Mouse (Mus musculus) lung, embryonic 14.5 days (tissue): Measurements from ENCODE around the gene Llph. TPM values are rescaled to one million over a fixed set of nuclear protein-coding genes. Genes with fewer than 3 reads are reported as not detected.

Experiments used
- ATAC-seq: fragments of 200-750 bp; cut with Nextera tagmentation; 2 replicates; pipeline ENCODE4 v1.8.0; 2017; ENCODE audit warnings: mild to moderate bottlenecking, moderate TSS enrichment, moderate library complexity; ENCODE audit not compliant: insufficient read depth
- DNase-seq: peaks from one replicate; pipeline ENCODE4 v3.0.0-alpha.2; 2015
- H3K27ac ChIP-seq: fragments of 300-500 bp; sonication (generic); 2 replicates; pipeline ENCODE4 v1.5.1; 2014; ENCODE audit warnings: low read depth, mild to moderate bottlenecking, moderate library complexity
- H3K27me3 ChIP-seq: fragments of 300-500 bp; sonication (generic); 2 replicates; pipeline ENCODE4 v1.6.1; 2014; ENCODE audit warnings: low read length, control low read depth; ENCODE audit not compliant: insufficient read depth
- H3K36me3 ChIP-seq: fragments of 300-500 bp; sonication (generic); 2 replicates; pipeline ENCODE4 v1.6.1; 2014; ENCODE audit warnings: control low read depth; ENCODE audit not compliant: insufficient read depth
- H3K4me1 ChIP-seq: fragments of 300-500 bp; sonication (generic); 2 replicates; pipeline ENCODE4 v1.6.1; 2014; ENCODE audit warnings: antibody characterized with exemption, control low read depth; ENCODE audit not compliant: insufficient read depth
- H3K4me2 ChIP-seq: fragments of 300-500 bp; sonication (generic); 2 replicates; pipeline ENCODE4 v1.6.1; 2014; ENCODE audit warnings: mild to moderate bottlenecking
- H3K4me3 ChIP-seq: fragments of 300-500 bp; sonication (generic); 2 replicates; pipeline ENCODE4 v1.5.1; 2014; ENCODE audit warnings: low read depth, low read length
- H3K9ac ChIP-seq: fragments of 300-500 bp; sonication (generic); 2 replicates; pipeline ENCODE4 v1.6.1; 2014
- H3K9me3 ChIP-seq: fragments of 300-500 bp; sonication (generic); 2 replicates; pipeline ENCODE4 v1.6.1; 2016; ENCODE audit warnings: low read depth, low read length, control low read depth
- CTCF ChIP-seq: IDR thresholded peaks from 2 replicates; pipeline ENCODE4 v1.5.1; 2016; ENCODE audit warnings: antibody characterized with exemption, low read depth
- WGBS: fragments of 180-500 bp; shearing (Covaris S2); extraction: QIAGEN DNeasy Blood & Tissue Kit; methylation state at CpG from one replicate; pipeline ENCODE4 v1.1.7; 2014; 5-methylcytosine and 5-hydroxymethylcytosine counted together
- polyA plus RNA-seq: library from polyadenylated mRNA; unstranded; fragments of >200 nt; fragmentation: Nextera tagmentation; extraction: Ambion mirVana; gene quantifications from 2 replicates; pipeline ENCODE4 v1.2.1, GENCODE M21; 2014

Llph gene
- polyA plus RNA-seq, 1 experiment from 2014 or later = 58.1 TPM

DNA sequence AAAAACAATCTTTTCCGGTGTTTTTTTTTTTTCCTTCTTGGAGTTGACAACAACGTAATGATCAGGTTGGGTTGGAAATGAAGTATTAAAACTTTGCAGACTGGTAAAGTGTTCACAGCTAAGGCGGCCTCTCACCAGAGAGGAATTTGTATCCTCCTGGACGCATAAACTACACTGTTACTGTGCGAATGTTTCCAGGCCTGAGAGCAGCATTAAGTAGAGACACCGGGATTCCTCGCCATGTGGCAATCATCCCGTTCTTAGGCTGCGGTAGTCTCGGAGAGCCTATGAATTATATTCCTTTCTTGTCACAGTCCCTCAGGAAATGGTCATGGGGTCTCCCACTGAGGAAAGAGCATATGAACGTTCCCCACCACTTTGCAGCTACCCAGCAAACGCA is 40.9 kb downstream of the Llph start:
- no peaks in the 10 kb centered on the region for H3K36me3 ChIP-seq
- H3K9ac ChIP-seq = no peak overlapping the region
- WGBS = 51% methylated on average over 12 of the region's 12 CpGs
- no peak overlapping the region for H3K4me3 ChIP-seq
- no peak overlapping the region for H3K27ac ChIP-seq
- no peaks in the 10 kb centered on the region for H3K27me3 ChIP-seq
- DNase-seq = no peak
- TF ChIP-seq CTCF = no peak
- no peak overlapping the region for H3K4me2 ChIP-seq
- no peak for ATAC-seq
- peaks cover 8% of the 10 kb centered on the region for H3K4me1 ChIP-seq
- no peaks in the 10 kb centered on the region for H3K9me3 ChIP-seq

DNA sequence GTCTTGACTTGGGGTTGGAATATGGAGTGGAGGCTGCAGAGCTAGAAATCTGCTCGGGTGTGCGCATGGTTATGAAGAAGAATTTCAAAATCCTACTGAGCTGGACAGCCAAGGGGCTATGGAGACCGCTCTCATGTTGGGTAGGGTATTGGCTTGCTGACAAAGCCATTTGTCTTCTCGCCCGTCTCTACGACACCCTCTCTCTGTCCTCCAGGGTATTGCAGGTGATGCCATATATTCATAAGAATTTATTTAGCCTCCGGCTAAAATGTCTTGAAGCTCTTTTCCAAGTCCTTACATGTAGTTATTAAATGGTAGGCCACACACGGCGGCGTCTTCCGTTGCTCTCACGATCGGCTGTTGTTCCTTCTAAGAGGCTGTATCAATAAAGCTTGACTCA is 43.1 kb downstream of the Llph start:
- Histone ChIP-seq H3K9me3 (no peaks in the 10 kb centered on the region), H3K36me3 (no peaks in the 10 kb centered on the region)
- ATAC-seq = no peak

GRCm38 (mm10) chr10:120270777-120271176 is 43.9 kb downstream of the Llph start:
- Histone ChIP-seq H3K4me1 (peaks cover 10% of the 10 kb centered on the region), H3K9me3 (no peaks in the 10 kb centered on the region), H3K36me3 (no peaks in the 10 kb centered on the region), H3K9ac (no peak overlapping the region), H3K4me3 (no peak overlapping the region), H3K27me3 (no peaks in the 10 kb centered on the region), H3K4me2 (no peak overlapping the region), H3K27ac (no peak overlapping the region)
- ATAC-seq (no peak), DNase-seq (peak; percentile 82)
- peak; percentile 82 for TF ChIP-seq CTCF
- 66% methylated on average over 4 of the region's 4 CpGs for WGBS

More for the DNA sequence above, 43.1 kb downstream of the Llph start:
- DNase-seq = no peak
- TF ChIP-seq CTCF = 0 out of 2 replicates have a peak, but pooled peaks have one; percentile 4
- Histone ChIP-seq H3K4me3 (no peak overlapping the region), H3K27ac (no peak overlapping the region), H3K9ac (no peak overlapping the region), H3K27me3 (no peaks in the 10 kb centered on the region), H3K4me1 (peaks cover 8% of the 10 kb centered on the region), H3K4me2 (no peak overlapping the region)
- WGBS = 93% methylated on average over 13 of the region's 13 CpGs

DNA sequence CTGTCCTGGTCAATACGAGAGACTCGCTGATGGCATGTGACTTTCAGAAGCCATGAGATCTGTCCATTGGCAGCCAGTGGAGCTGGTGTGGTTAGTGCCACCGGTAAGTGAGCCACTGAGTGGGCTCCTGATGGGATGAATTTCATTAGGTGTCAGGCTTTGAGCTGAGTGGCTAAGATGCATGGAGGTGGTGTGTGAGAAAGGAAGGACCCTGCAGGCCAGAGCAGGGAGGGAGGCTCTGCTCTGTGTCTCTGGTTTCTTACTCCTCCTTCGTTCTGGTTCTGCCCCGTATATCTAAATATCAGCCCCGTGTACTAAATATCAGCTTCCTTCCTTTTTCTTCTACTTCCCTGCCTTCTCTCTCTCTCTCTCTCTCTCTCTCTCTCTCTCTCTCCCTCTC is 44.4 kb downstream of the Llph start:
- 51% methylated on average over 6 of the region's 6 CpGs for WGBS
- Histone ChIP-seq H3K4me3 (no peak overlapping the region), H3K36me3 (no peaks in the 10 kb centered on the region), H3K27ac (no peak overlapping the region), H3K9ac (no peak overlapping the region), H3K27me3 (no peaks in the 10 kb centered on the region), H3K4me1 (peaks cover 11% of the 10 kb centered on the region), H3K9me3 (no peaks in the 10 kb centered on the region), H3K4me2 (peak overlapping the region; percentile 69)
- TF ChIP-seq CTCF = no peak
- no peak for DNase-seq
- no peak for ATAC-seq

GRCm38 (mm10) chr10:120271879-120272269 is 45.0 kb downstream of the Llph start:
- ATAC-seq = peak; percentile 63; the same call in 1 of the 2 replicates
- WGBS = 12% methylated on average over 10 of the region's 11 CpGs
- peak overlapping the region; percentile 42 for H3K9ac ChIP-seq

GRCm38 (mm10) chr10:120272270-120272883 is 45.5 kb downstream of the Llph start:
- H3K4me2 ChIP-seq = peak overlapping the region; percentile 69
- no peak for TF ChIP-seq CTCF
- ATAC-seq (peak; percentile 64), DNase-seq (peak; percentile 75)
- H3K36me3 ChIP-seq = no peaks in the 10 kb centered on the region
- peaks cover 11% of the 10 kb centered on the region for H3K4me1 ChIP-seq
- H3K4me3 ChIP-seq = peak overlapping the region; percentile 27
- 3% methylated on average over 19 of the region's 19 CpGs for WGBS
- H3K9ac ChIP-seq = peak overlapping the region; percentile 42
- H3K27ac ChIP-seq = peak overlapping the region; percentile 50; the same call in 1 of the 2 replicates
- H3K9me3 ChIP-seq = no peaks in the 10 kb centered on the region
- H3K27me3 ChIP-seq = no peaks in the 10 kb centered on the region

More at GRCm38 (mm10) chr10:120271879-120272269, 45.0 kb downstream of the Llph start:
- peak; percentile 16 for DNase-seq
- peaks cover 11% of the 10 kb centered on the region for H3K4me1 ChIP-seq
- H3K4me3 ChIP-seq = peak overlapping the region; percentile 27
- TF ChIP-seq CTCF = no peak
- no peaks in the 10 kb centered on the region for H3K9me3 ChIP-seq
- peak overlapping the region; percentile 69 for H3K4me2 ChIP-seq
- H3K27me3 ChIP-seq = no peaks in the 10 kb centered on the region
- no peak overlapping the region for H3K27ac ChIP-seq
- H3K36me3 ChIP-seq = no peaks in the 10 kb centered on the region

GRCm38 (mm10) chr10:120273335-120273734 is 46.5 kb downstream of the Llph start:
- Histone ChIP-seq H3K4me1 (peaks cover 11% of the 10 kb centered on the region), H3K4me2 (no peak overlapping the region), H3K27me3 (no peaks in the 10 kb centered on the region), H3K4me3 (no peak overlapping the region), H3K9ac (no peak overlapping the region), H3K9me3 (no peaks in the 10 kb centered on the region), H3K27ac (no peak overlapping the region), H3K36me3 (no peaks in the 10 kb centered on the region)
- DNase-seq (no peak), ATAC-seq (no peak)
- no peak for TF ChIP-seq CTCF
- WGBS = 57% methylated on average over 7 of the region's 7 CpGs
